Mouse (Mus musculus): ENCODE measurements at regions not wholly inside any gene's neighbourhood (a gene's known extent, or its start where the extent isn't known, plus 50 kb on each side); places are given as distances from the start of the nearest gene placed in this dataset.

DNA sequence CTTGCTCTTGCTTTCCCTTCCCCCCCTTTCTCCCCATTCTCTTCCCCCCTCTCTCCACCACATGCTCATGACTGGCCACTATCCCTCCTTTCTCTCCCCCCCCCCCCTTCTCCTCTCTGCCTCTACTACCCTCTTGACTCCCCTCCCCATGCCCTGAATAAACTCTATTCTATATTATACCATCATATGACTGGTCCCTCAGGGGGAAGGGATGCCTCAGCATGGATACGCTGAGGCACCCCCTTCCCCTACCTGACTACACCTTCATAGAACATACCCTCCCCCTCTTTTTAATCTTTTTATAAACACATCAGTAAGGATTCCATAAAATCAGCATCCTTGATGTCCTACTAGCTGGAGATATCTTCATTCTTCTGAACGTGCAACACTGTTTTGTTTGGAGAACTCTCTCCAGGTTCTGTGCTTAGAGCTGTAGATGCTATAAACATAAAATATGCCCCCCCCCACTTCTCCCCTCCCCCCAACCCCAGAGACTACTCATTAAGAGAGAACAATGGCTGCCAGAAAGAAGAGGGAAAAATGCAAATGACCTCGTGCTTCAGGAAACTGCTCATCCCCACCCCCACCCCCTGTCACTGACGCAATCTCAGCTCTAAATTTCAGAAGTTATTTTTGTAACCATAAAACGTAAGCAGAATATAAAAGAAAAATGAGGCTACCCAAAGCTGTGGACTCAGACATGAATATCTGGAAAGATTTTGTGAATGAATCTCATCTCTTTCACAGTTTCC lies 102.3 kb downstream of the Pja2 start:
- no peaks in the 10 kb centered on the region for H3K9me3 ChIP-seq (ENCODE audit: low read length)
- ATAC-seq (ENCODE audit: low FRiP score): no peak
- H3K36me3 ChIP-seq (ENCODE audit: insufficient read depth, low read length): no peaks in the 10 kb centered on the region
- WGBS: 54% methylated on average over 5 of the region's 5 CpGs
- no peak overlapping the region for H3K9ac ChIP-seq (replicated peaks; ENCODE audit: low read length, poor library complexity, severe bottlenecking)
- H3K4me3 ChIP-seq (ENCODE audit: low read depth, low read length): no peak overlapping the region
- H3K27me3 ChIP-seq (ENCODE audit: insufficient read depth, low read length): no peaks in the 10 kb centered on the region
- no peak for DNase-seq (ENCODE audit: low spot score)
- H3K4me1 ChIP-seq (ENCODE audit: insufficient read depth, low read length): no peaks in the 10 kb centered on the region
- no peak overlapping the region for H3K27ac ChIP-seq (ENCODE audit: low read depth, low read length)
- no peak overlapping the region for H3K4me2 ChIP-seq (ENCODE audit: low read depth, low read length, poor library complexity, severe bottlenecking)
- TF ChIP-seq CTCF (IDR thresholded peaks at IDR 0.05): no peak

DNA sequence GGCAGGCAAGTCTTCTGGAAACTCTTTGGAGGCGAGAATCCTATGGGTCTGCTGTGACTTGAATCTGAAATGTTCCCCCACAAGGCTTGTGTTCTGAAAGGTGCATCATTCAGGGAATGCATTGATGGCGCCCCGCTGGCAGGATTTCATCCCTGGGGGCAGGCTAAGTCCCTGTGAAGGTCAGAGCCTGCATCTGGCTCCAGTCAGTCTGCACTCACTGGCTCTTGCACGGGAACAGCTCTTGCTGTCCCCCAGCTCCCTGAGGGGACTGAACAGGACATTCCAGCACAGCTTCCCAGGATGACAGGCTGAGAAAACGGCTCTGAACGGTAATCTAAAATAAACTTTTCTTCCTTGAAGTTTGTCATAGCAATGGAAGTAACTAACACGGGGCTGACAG lies 117.1 kb downstream of the Pja2 start:
- H3K4me2 ChIP-seq (ENCODE audit: low read depth, low read length, poor library complexity, severe bottlenecking): no peak overlapping the region
- TF ChIP-seq CTCF (IDR thresholded peaks at IDR 0.05): no peak
- H3K9ac ChIP-seq (replicated peaks; ENCODE audit: low read length, poor library complexity, severe bottlenecking): no peak overlapping the region
- no peaks in the 10 kb centered on the region for H3K27me3 ChIP-seq (ENCODE audit: insufficient read depth, low read length)
- WGBS: 23% methylated on average over 7 of the region's 7 CpGs
- H3K4me3 ChIP-seq (ENCODE audit: low read depth, low read length): no peak overlapping the region
- no peaks in the 10 kb centered on the region for H3K4me1 ChIP-seq (ENCODE audit: insufficient read depth, low read length)
- H3K36me3 ChIP-seq (ENCODE audit: insufficient read depth, low read length): no peaks in the 10 kb centered on the region
- DNase-seq (ENCODE audit: low spot score) (peak; percentile 10), ATAC-seq (ENCODE audit: low FRiP score) (no peak)
- no peak overlapping the region for H3K27ac ChIP-seq (ENCODE audit: low read depth, low read length)
- no peaks in the 10 kb centered on the region for H3K9me3 ChIP-seq (ENCODE audit: low read length)

DNA sequence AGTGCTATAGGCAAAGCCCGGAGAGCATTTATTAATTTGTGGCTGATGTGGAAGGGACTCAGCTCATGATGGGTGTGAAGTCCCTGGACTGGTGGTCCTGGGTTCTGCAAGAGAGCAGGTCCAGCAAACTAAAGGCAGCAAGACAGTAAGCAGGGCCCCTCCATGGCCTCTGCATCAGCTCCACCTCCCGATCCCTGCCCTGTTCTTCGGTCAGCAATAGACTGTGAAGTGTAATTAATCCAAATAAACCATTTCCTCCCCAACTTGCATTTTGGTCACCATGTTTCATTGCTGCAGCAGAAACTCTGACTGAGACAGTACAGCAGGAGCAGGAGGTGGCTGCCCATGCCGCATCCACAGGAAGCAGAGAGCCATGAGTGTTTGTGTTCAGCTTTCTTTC lies 118.5 kb downstream of the Pja2 start:
- no peak for ATAC-seq (ENCODE audit: low FRiP score)
- H3K9ac ChIP-seq (replicated peaks; ENCODE audit: low read length, poor library complexity, severe bottlenecking): no peak overlapping the region
- H3K27me3 ChIP-seq (ENCODE audit: insufficient read depth, low read length): no peaks in the 10 kb centered on the region
- WGBS: 89% methylated on average over 4 of the region's 4 CpGs
- no peak overlapping the region for H3K27ac ChIP-seq (ENCODE audit: low read depth, low read length)
- no peak for TF ChIP-seq CTCF (IDR thresholded peaks at IDR 0.05)
- H3K4me2 ChIP-seq (ENCODE audit: low read depth, low read length, poor library complexity, severe bottlenecking): no peak overlapping the region
- DNase-seq (ENCODE audit: low spot score): no peak
- H3K9me3 ChIP-seq (ENCODE audit: low read length): no peaks in the 10 kb centered on the region
- H3K4me3 ChIP-seq (ENCODE audit: low read depth, low read length): no peak overlapping the region
- H3K4me1 ChIP-seq (ENCODE audit: insufficient read depth, low read length): no peaks in the 10 kb centered on the region
- H3K36me3 ChIP-seq (ENCODE audit: insufficient read depth, low read length): no peaks in the 10 kb centered on the region

DNA sequence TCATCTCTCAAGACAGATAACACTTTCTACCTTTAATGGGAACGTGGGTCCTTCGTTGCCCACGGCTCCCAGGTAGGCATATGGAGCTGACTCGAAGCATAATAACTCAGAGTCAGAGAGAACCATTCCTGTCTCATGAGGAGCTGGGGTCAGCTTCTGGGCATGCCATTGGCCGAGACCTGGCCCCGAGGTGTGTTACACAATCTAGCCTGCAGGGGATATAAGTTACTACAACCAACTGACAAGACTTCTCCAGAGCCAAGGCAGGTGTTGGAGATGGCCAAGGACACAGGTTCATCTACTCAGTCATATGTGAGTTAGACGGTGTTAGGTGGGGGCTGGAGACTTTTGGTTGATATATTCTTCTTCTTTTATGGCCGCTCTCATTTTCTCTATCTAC lies 120.4 kb downstream of the Pja2 start:
- Histone ChIP-seq H3K27me3 (ENCODE audit: insufficient read depth, low read length) (no peaks in the 10 kb centered on the region), H3K4me3 (ENCODE audit: low read depth, low read length) (no peak overlapping the region), H3K27ac (ENCODE audit: low read depth, low read length) (no peak overlapping the region), H3K36me3 (ENCODE audit: insufficient read depth, low read length) (no peaks in the 10 kb centered on the region), H3K9ac (replicated peaks; ENCODE audit: low read length, poor library complexity, severe bottlenecking) (no peak overlapping the region), H3K9me3 (ENCODE audit: low read length) (no peaks in the 10 kb centered on the region), H3K4me1 (ENCODE audit: insufficient read depth, low read length) (no peaks in the 10 kb centered on the region), H3K4me2 (ENCODE audit: low read depth, low read length, poor library complexity, severe bottlenecking) (no peak overlapping the region)
- DNase-seq (ENCODE audit: low spot score) (no peak), ATAC-seq (ENCODE audit: low FRiP score) (no peak)
- WGBS: 92% methylated on average over 8 of the region's 8 CpGs
- no peak for TF ChIP-seq CTCF (IDR thresholded peaks at IDR 0.05)

DNA sequence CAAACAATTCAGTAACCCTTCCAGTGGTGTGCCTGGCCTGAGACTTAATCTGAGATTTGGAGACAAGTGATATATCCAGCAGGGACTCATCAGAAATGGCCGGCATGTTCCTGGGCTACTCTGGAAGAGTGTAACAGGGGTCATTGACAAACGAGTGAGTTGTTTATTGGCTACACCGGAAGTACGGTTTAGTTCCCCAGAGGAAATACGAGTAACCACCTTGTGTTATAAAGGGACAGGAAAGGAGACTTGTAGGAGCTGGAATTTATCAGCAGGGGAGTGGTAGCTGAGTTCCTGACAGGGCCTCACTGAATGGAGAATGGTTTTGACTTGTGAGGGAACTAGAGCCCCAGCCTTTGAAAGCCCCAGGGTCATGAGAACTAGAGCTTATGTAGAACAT lies 121.3 kb downstream of the Pja2 start:
- no peak for TF ChIP-seq CTCF (IDR thresholded peaks at IDR 0.05)
- no peaks in the 10 kb centered on the region for H3K9me3 ChIP-seq (ENCODE audit: low read length)

DNA sequence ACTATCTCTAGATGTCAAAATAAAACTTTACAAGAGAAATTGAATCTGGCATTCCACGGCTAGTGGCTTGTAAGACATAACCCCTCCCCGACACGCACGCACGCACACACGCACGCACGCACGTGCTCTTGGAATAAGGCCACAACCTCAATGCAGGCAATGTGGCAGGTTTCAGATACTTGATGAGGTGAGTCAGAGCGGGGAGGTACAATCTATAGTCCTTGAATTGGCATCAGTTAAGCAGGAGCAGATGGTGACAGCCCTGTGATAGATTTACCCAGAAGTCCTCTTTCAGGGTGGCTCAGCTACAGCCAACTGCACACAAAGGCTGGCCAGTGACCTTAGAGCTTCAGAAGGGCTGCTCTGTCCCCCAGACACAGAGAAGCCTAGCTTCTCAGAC lies 122.1 kb downstream of the Pja2 start:
- peak; percentile 43 for DNase-seq (ENCODE audit: low spot score)
- no peak for ATAC-seq (ENCODE audit: low FRiP score)
- WGBS: 86% methylated on average over 10 of the region's 10 CpGs
- H3K36me3 ChIP-seq (ENCODE audit: insufficient read depth, low read length): no peaks in the 10 kb centered on the region
- H3K27me3 ChIP-seq (ENCODE audit: insufficient read depth, low read length): no peaks in the 10 kb centered on the region
- H3K4me2 ChIP-seq (ENCODE audit: low read depth, low read length, poor library complexity, severe bottlenecking): no peak overlapping the region
- no peak overlapping the region for H3K27ac ChIP-seq (ENCODE audit: low read depth, low read length)
- no peaks in the 10 kb centered on the region for H3K4me1 ChIP-seq (ENCODE audit: insufficient read depth, low read length)
- H3K9ac ChIP-seq (replicated peaks; ENCODE audit: low read length, poor library complexity, severe bottlenecking): no peak overlapping the region
- H3K4me3 ChIP-seq (ENCODE audit: low read depth, low read length): no peak overlapping the region
- TF ChIP-seq CTCF (IDR thresholded peaks at IDR 0.05): no peak
- H3K9me3 ChIP-seq (ENCODE audit: low read length): no peaks in the 10 kb centered on the region

More for the DNA sequence above, 121.3 kb downstream of the Pja2 start:
- Histone ChIP-seq H3K4me1 (ENCODE audit: insufficient read depth, low read length) (no peaks in the 10 kb centered on the region), H3K9ac (replicated peaks; ENCODE audit: low read length, poor library complexity, severe bottlenecking) (no peak overlapping the region), H3K27me3 (ENCODE audit: insufficient read depth, low read length) (no peaks in the 10 kb centered on the region), H3K4me2 (ENCODE audit: low read depth, low read length, poor library complexity, severe bottlenecking) (no peak overlapping the region), H3K36me3 (ENCODE audit: insufficient read depth, low read length) (no peaks in the 10 kb centered on the region), H3K4me3 (ENCODE audit: low read depth, low read length) (no peak overlapping the region), H3K27ac (ENCODE audit: low read depth, low read length) (no peak overlapping the region)
- no peak for ATAC-seq (ENCODE audit: low FRiP score)
- WGBS: 78% methylated on average over 5 of the region's 5 CpGs
- no peak for DNase-seq (ENCODE audit: low spot score)
